Mouse (Mus musculus) MEL (cell line): ENCODE results near the gene Srpk3.

Experiments
- CTCF ChIP-seq, 3 experiments: IDR thresholded peaks in 2 of 3; conservative IDR thresholded peaks in 1 of 3; 2 replicates each; pipeline ENCODE4 v1.5.1; 2011 to 2012; ENCODE audit warnings: low read length in 3 of 3, low read depth in 2 of 3, mild to moderate bottlenecking in 2 of 3, improper control_type of control experiment in 1 of 3, inconsistent platforms in 1 of 3, mixed read lengths in 1 of 3, moderate library complexity in 1 of 3; ENCODE audit not compliant: control insufficient read depth in 1 of 3, insufficient read depth in 1 of 3, poor library complexity in 1 of 3, severe bottlenecking in 1 of 3
- ELF1 ChIP-seq: IDR thresholded peaks from 2 replicates; pipeline ENCODE4 v1.6.1; 2014; ENCODE audit warnings: low read depth, mild to moderate bottlenecking, inconsistent platforms, low read length, improper control_type of control experiment, moderate library complexity
- POLR2A ChIP-seq, 2 experiments: IDR thresholded peaks; 2 replicates each; pipeline ENCODE4 v1.6.1; 2011 to 2012; ENCODE audit warnings: low read length in 2 of 2, mild to moderate bottlenecking in 2 of 2, control low read depth in 1 of 2, improper control_type of control experiment in 1 of 2, low read depth in 1 of 2, moderate library complexity in 1 of 2; ENCODE audit not compliant: control insufficient read depth in 1 of 2, insufficient read depth in 1 of 2, poor library complexity in 1 of 2
- TAL1 ChIP-seq: IDR thresholded peaks from 2 replicates; pipeline ENCODE4 v1.6.1; 2012; ENCODE audit warnings: mild to moderate bottlenecking, inconsistent platforms, low read length, moderate library complexity, mixed read lengths
- TBP ChIP-seq: IDR thresholded peaks from 2 replicates; pipeline ENCODE4 v1.8.0; 2011; ENCODE audit warnings: low read depth, low read length, improper control_type of control experiment
- UBTF ChIP-seq: IDR thresholded peaks from 2 replicates; pipeline ENCODE4 v1.6.1; 2012; ENCODE audit warnings: low read depth, mild to moderate bottlenecking, inconsistent platforms, low read length, improper control_type of control experiment, moderate library complexity, borderline replicate concordance; ENCODE audit not compliant: insufficient read depth
- USF1 ChIP-seq: IDR thresholded peaks from 2 replicates; pipeline ENCODE4 v1.6.1; 2014; ENCODE audit warnings: low read depth, mild to moderate bottlenecking, inconsistent platforms, low read length, improper control_type of control experiment, moderate library complexity
- ZNF384 ChIP-seq: IDR thresholded peaks from 2 replicates; pipeline ENCODE4 v1.6.1; 2012; ENCODE audit warnings: low read depth, mild to moderate bottlenecking, inconsistent platforms, low read length, improper control_type of control experiment

GRCm38 (mm10) chrX:73823747-73824146 lies 49.5 kb downstream of the Srpk3 start:
- TF ChIP-seq USF1: no peak
- no peak for TF ChIP-seq ZNF384
- no peak for TF ChIP-seq UBTF
- TF ChIP-seq POLR2A (IDR thresholded peaks at IDR 0.05; ENCODE audit: control insufficient read depth in 1 of 2, insufficient read depth in 1 of 2, low read depth in 1 of 2, low read length in 2 of 2, poor library complexity in 1 of 2): no peak
- TF ChIP-seq ELF1: no peak
- no peak for TF ChIP-seq TAL1
- no peak for TF ChIP-seq TBP
- TF ChIP-seq CTCF (IDR thresholded peaks at IDR 0.05 in 2 of 3, conservative IDR thresholded peaks at IDR 0.05 in 1 of 3; ENCODE audit: control insufficient read depth in 1 of 3, insufficient read depth in 1 of 3, low read depth in 2 of 3, low read length in 3 of 3, poor library complexity in 1 of 3, severe bottlenecking in 1 of 3): no peak
